Mouse (Mus musculus) cerebellum, adult 18-20 months (tissue): ENCODE results near the gene Defb26.
A peak's percentile ranks its signal among the peaks of the same experiment; 100 is the strongest.

Experiments
- DNase-seq, 2 experiments: peaks; one replicate each; pipeline ENCODE4 v3.0.0; 2021

Gene Defb26

GRCm38 (mm10) chr2:152511592-152511991, at the start of gene Defb26:
TSS of gene Defb26 (minus strand) at chr2:152511692.
- DNase-seq, result no peak

- DNase-seq, result no peak
Observed at GRCm38 (mm10) chr2:152556655-152557054, 45.2 kb upstream of the Defb26 start.

- peak; percentile 39 to 55 for DNase-seq
Observed at GRCm38 (mm10) chr2:152553774-152554423, 42.4 kb upstream of the Defb26 start.

GRCm38 (mm10) chr2:152548124-152548523, 36.6 kb upstream of the Defb26 start:
- DNase-seq, result no peak

- peak; percentile 9 to 21 for DNase-seq
Observed at GRCm38 (mm10) chr2:152544691-152545090, 33.2 kb upstream of the Defb26 start.

GRCm38 (mm10) chr2:152543478-152543877, 32.0 kb upstream of the Defb26 start:
- DNase-seq, result no peak

GRCm38 (mm10) chr2:152542897-152543296, 31.4 kb upstream of the Defb26 start:
- no peak for DNase-seq

- no peak for DNase-seq
Observed at GRCm38 (mm10) chr2:152541979-152542378, 30.5 kb upstream of the Defb26 start.

- no peak for DNase-seq
Observed at GRCm38 (mm10) chr2:152539944-152540710, 28.6 kb upstream of the Defb26 start, which contains the start of gene Defb29. TSS of gene Defb29 (minus strand) at chr2:152540098.

- no peak for DNase-seq
Observed at GRCm38 (mm10) chr2:152517981-152518380, 6.5 kb upstream of the Defb26 start, which contains the start of gene Defb28. TSS of gene Defb28 (plus strand) at chr2:152518255.

GRCm38 (mm10) chr2:152516084-152516483, 4.6 kb upstream of the Defb26 start:
- no peak for DNase-seq

- DNase-seq, result no peak
Observed at GRCm38 (mm10) chr2:152503950-152504349, 7.5 kb downstream of the Defb26 start.

GRCm38 (mm10) chr2:152500863-152501229, 10.6 kb downstream of the Defb26 start:
- DNase-seq, result no peak

GRCm38 (mm10) chr2:152500204-152500862, 11.2 kb downstream of the Defb26 start:
- no peak for DNase-seq

- no peak for DNase-seq
Observed at GRCm38 (mm10) chr2:152498020-152498419, 13.5 kb downstream of the Defb26 start.

- DNase-seq, result no peak
Observed at GRCm38 (mm10) chr2:152493151-152493550, 18.3 kb downstream of the Defb26 start.

GRCm38 (mm10) chr2:152490038-152490437, 21.5 kb downstream of the Defb26 start, which contains the start of gene Defb22:
TSS of gene Defb22 (minus strand) at chr2:152490138.
- DNase-seq, result no peak

- DNase-seq, result no peak
Observed at GRCm38 (mm10) chr2:152487024-152487423, 24.5 kb downstream of the Defb26 start.

GRCm38 (mm10) chr2:152481726-152482125, 29.8 kb downstream of the Defb26 start:
- DNase-seq, result no peak

GRCm38 (mm10) chr2:152480881-152481280, 30.6 kb downstream of the Defb26 start:
- DNase-seq, result no peak

GRCm38 (mm10) chr2:152476763-152477162, 34.7 kb downstream of the Defb26 start, which contains the start of gene Defb20:
TSS of gene Defb20 (plus strand) at chr2:152477063.
- DNase-seq, result no peak

GRCm38 (mm10) chr2:152472434-152472833, 39.1 kb downstream of the Defb26 start:
- DNase-seq, result no peak

GRCm38 (mm10) chr2:152470973-152471372, 40.5 kb downstream of the Defb26 start:
- DNase-seq, result peak; percentile 23 to 47
